Mouse (Mus musculus): Measurements from ENCODE around the gene Angel1. TPM values are rescaled to one million over a fixed set of nuclear protein-coding genes. Genes with fewer than 3 reads are reported as not detected.

Gene Angel1
- polyA plus RNA-seq, 1 experiment: 0.92 TPM

DNA sequence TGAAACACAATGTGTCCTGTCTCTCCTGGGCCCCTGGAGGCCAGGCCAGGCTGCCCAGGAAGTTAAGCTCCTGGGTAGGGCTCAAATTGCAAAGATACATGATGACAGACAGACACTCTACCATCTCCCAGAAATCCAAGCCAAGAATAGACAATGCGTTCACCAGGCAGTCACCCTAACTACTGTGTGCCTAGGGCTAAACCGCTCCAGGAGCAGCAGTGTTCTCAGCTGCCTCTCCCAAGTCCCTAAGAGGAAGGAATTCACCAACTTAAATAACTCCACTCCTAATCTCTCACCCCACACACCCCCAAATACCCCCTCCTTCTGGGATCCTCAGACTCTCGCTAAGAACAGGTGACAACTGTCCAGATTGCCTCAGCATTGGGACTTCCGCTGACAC is 54.2 kb downstream of the Angel1 start:
- H3K36me3 ChIP-seq (ENCODE audit: control insufficient read depth, insufficient read depth): no peaks in the 10 kb centered on the region
- H3K79me3 ChIP-seq (ENCODE audit: low read depth): no peaks in the 10 kb centered on the region

DNA sequence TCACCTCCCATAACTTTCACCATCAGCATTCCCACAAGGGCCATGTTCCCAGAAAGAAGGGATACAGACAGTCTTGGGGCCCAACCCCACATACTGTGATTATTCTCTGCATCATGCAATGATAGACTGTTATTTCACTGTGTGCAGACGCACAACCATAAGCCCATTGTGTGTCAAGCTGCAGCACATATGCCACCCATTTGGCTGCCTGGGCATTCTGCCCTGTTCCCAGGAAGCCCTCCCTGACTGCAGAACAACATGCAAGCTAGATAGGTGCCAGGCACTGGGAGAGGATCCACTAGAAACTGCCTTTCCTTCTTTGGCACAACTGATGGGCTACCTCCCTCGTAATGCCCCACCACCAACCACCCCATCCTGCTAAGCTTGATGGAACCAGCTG is 57.9 kb downstream of the Angel1 start:
- TF ChIP-seq USF1 (IDR thresholded peaks at IDR 0.05; ENCODE audit: low read depth) (no peak), CEBPB (IDR thresholded peaks at IDR 0.05; ENCODE audit: low read depth) (no peak), MYOD1 (IDR thresholded peaks at IDR 0.05; ENCODE audit: control insufficient read depth, insufficient read length, low read depth) (no peak)
- Histone ChIP-seq H3ac (ENCODE audit: control insufficient read depth, insufficient read length, low read depth) (no peak overlapping the region), H3K79me3 (ENCODE audit: low read depth) (no peaks in the 10 kb centered on the region), H3K36me3 (ENCODE audit: control insufficient read depth, insufficient read depth) (no peaks in the 10 kb centered on the region), H3K27me3 (ENCODE audit: control insufficient read depth, insufficient read depth, insufficient read length) (peaks cover 14% of the 10 kb centered on the region), H3K79me2 (ENCODE audit: control insufficient read depth, insufficient read depth) (no peaks in the 10 kb centered on the region), H3K4me3 (ENCODE audit: insufficient read depth, poor library complexity, severe bottlenecking) (no peak overlapping the region)

More for the DNA sequence above, 54.2 kb downstream of the Angel1 start:
- no peaks in the 10 kb centered on the region for H3K79me2 ChIP-seq (ENCODE audit: control insufficient read depth, insufficient read depth)
- no peak overlapping the region for H3ac ChIP-seq (ENCODE audit: control insufficient read depth, insufficient read length, low read depth)
- peaks cover 18% of the 10 kb centered on the region for H3K27me3 ChIP-seq (ENCODE audit: control insufficient read depth, insufficient read depth, insufficient read length)
- TF ChIP-seq FOSL1 (IDR thresholded peaks at IDR 0.05; ENCODE audit: insufficient read depth, low read length, poor library complexity, severe bottlenecking) (no peak), CTCF (IDR thresholded peaks at IDR 0.05; ENCODE audit: control insufficient read depth, insufficient read depth, insufficient read length) (no peak), USF1 (IDR thresholded peaks at IDR 0.05; ENCODE audit: low read depth) (no peak), MAX (IDR thresholded peaks at IDR 0.05) (no peak), MYOG (IDR thresholded peaks at IDR 0.05; ENCODE audit: control insufficient read depth, extremely low read depth, insufficient read length) (no peak), MYOD1 (IDR thresholded peaks at IDR 0.05; ENCODE audit: control insufficient read depth, insufficient read length, low read depth) (no peak), CEBPB (IDR thresholded peaks at IDR 0.05; ENCODE audit: low read depth) (no peak)
- no peak overlapping the region for H3K4me3 ChIP-seq (ENCODE audit: insufficient read depth, poor library complexity, severe bottlenecking)

DNA sequence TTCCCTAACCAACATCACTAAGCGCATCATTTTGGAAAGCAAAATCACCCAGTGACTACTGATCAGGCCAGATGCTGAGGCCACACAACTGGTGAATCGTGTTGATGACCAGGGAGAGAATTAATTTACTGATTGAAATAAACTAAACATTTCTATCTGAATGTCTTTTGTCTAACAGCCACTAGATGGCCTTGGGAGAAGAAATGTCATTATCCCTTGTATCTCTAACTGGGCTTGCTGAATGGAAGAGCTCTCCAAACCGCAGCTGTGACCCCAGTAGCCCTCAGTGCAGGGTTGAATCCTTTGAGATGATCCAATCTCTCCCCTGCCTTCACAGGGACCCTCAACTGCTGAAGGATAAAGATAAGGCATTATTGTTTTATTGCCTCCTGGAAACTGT is 60.6 kb downstream of the Angel1 start:
- no peak overlapping the region for H3K4me3 ChIP-seq (ENCODE audit: insufficient read depth, poor library complexity, severe bottlenecking)
- no peaks in the 10 kb centered on the region for H3K79me3 ChIP-seq (ENCODE audit: low read depth)
- H3K36me3 ChIP-seq (ENCODE audit: control insufficient read depth, insufficient read depth): no peaks in the 10 kb centered on the region
- no peak for TF ChIP-seq MYOG (IDR thresholded peaks at IDR 0.05; ENCODE audit: control insufficient read depth, extremely low read depth, insufficient read length)
- no peak for TF ChIP-seq USF1 (IDR thresholded peaks at IDR 0.05; ENCODE audit: low read depth)
- no peak for TF ChIP-seq FOSL1 (IDR thresholded peaks at IDR 0.05; ENCODE audit: insufficient read depth, low read length, poor library complexity, severe bottlenecking)
- TF ChIP-seq CEBPB (IDR thresholded peaks at IDR 0.05; ENCODE audit: low read depth): no peak
- no peak for TF ChIP-seq CTCF (IDR thresholded peaks at IDR 0.05; ENCODE audit: control insufficient read depth, insufficient read depth, insufficient read length)
- TF ChIP-seq MYOD1 (IDR thresholded peaks at IDR 0.05; ENCODE audit: control insufficient read depth, insufficient read length, low read depth): no peak
- TF ChIP-seq MAX (IDR thresholded peaks at IDR 0.05): no peak
- no peaks in the 10 kb centered on the region for H3K79me2 ChIP-seq (ENCODE audit: control insufficient read depth, insufficient read depth)
- H3ac ChIP-seq (ENCODE audit: control insufficient read depth, insufficient read length, low read depth): no peak overlapping the region
- H3K27me3 ChIP-seq (ENCODE audit: control insufficient read depth, insufficient read depth, insufficient read length): peaks cover 8% of the 10 kb centered on the region

DNA sequence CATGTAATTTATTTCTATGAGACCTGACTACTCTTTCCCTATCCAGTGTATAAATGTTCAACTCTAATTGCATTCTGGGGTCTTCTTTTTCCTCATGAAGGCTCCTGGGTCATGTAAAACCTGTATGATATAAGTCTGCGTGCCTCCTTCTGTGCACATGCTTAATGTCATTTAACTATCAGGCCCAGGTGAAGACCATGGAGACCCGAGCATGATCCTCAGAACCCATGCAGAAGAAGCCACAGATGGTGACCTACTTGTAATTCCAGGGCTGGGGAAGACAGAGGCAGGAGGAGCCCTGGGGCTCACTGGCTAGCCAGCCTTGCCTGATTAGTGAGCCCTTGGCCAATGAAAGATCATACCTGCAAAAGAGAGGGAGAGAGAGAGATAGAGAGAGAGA is 65.8 kb downstream of the Angel1 start:
- Histone ChIP-seq H3K79me2 (ENCODE audit: control insufficient read depth, insufficient read depth) (no peaks in the 10 kb centered on the region), H3ac (ENCODE audit: control insufficient read depth, insufficient read length, low read depth) (no peak overlapping the region), H3K4me3 (ENCODE audit: insufficient read depth, poor library complexity, severe bottlenecking) (no peak overlapping the region), H3K36me3 (ENCODE audit: control insufficient read depth, insufficient read depth) (no peaks in the 10 kb centered on the region), H3K27me3 (ENCODE audit: control insufficient read depth, insufficient read depth, insufficient read length) (peaks cover 16% of the 10 kb centered on the region), H3K79me3 (ENCODE audit: low read depth) (no peaks in the 10 kb centered on the region)
- TF ChIP-seq CEBPB (IDR thresholded peaks at IDR 0.05; ENCODE audit: low read depth) (no peak), MYOG (IDR thresholded peaks at IDR 0.05; ENCODE audit: control insufficient read depth, extremely low read depth, insufficient read length) (no peak), MYOD1 (IDR thresholded peaks at IDR 0.05; ENCODE audit: control insufficient read depth, insufficient read length, low read depth) (no peak), USF1 (IDR thresholded peaks at IDR 0.05; ENCODE audit: low read depth) (no peak), CTCF (IDR thresholded peaks at IDR 0.05; ENCODE audit: control insufficient read depth, insufficient read depth, insufficient read length) (no peak), MAX (IDR thresholded peaks at IDR 0.05) (no peak), FOSL1 (IDR thresholded peaks at IDR 0.05; ENCODE audit: insufficient read depth, low read length, poor library complexity, severe bottlenecking) (no peak)

DNA sequence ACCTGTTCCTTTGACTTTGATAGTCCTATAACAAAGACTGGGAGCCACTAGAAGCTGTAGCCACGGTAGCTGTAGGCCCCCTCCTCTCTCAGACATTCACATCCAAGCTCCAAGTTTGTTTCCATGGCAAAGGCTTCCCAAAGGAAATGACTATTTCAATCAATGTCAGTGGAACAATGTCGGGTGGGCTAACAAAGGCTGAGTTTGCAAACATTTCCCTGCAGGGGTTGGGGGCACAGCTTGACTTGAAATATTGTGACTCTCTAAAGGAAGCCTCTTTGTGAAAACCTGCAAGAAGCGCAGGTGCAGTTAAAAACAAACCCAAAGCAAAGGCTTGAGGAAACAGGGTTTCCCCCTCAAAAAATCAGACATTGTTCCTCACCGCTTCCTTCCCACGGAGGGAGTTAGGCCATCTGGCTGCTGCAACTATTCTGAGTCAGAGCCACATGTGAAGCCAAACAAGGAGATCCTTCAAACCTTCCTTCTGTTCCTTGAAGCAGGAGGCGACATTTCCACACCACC is 66.8 kb downstream of the Angel1 start:
- TF ChIP-seq USF1 (IDR thresholded peaks at IDR 0.05; ENCODE audit: low read depth) (no peak), FOSL1 (IDR thresholded peaks at IDR 0.05; ENCODE audit: insufficient read depth, low read length, poor library complexity, severe bottlenecking) (no peak), CTCF (IDR thresholded peaks at IDR 0.05; ENCODE audit: control insufficient read depth, insufficient read depth, insufficient read length) (no peak), MYOD1 (IDR thresholded peaks at IDR 0.05; ENCODE audit: control insufficient read depth, insufficient read length, low read depth) (no peak), MAX (IDR thresholded peaks at IDR 0.05) (no peak), CEBPB (IDR thresholded peaks at IDR 0.05; ENCODE audit: low read depth) (no peak), MYOG (IDR thresholded peaks at IDR 0.05; ENCODE audit: control insufficient read depth, extremely low read depth, insufficient read length) (no peak)

DNA sequence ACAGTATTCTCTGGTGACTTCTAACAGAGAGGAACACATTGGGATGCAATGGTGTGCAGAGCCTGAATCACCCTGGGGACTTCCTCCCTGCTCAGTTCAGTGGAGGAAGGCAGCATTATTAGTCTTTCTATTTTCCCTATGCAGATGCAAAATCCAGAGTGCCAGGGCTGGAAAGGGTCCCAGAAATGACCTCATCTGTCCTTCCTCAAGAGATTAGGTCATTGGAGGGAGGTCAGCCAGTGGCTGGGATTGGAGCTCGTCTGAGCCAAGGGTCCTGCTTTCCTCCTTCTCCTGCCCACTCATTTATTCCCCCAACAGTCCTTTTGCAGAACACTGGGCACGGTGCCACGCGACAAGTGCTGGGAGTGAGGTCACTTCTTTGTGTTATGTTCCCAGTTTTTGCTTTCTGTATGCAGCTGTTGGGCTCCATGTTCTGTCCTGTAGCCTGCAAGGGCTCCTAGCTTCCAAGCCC is 73.7 kb downstream of the Angel1 start:
- no peak for TF ChIP-seq MYOG (IDR thresholded peaks at IDR 0.05; ENCODE audit: control insufficient read depth, extremely low read depth, insufficient read length)
- no peak for TF ChIP-seq MAX (IDR thresholded peaks at IDR 0.05)
- TF ChIP-seq CTCF (IDR thresholded peaks at IDR 0.05; ENCODE audit: control insufficient read depth, insufficient read depth, insufficient read length): no peak
- no peak for TF ChIP-seq USF1 (IDR thresholded peaks at IDR 0.05; ENCODE audit: low read depth)
- no peak for TF ChIP-seq FOSL1 (IDR thresholded peaks at IDR 0.05; ENCODE audit: insufficient read depth, low read length, poor library complexity, severe bottlenecking)
- no peak for TF ChIP-seq MYOD1 (IDR thresholded peaks at IDR 0.05; ENCODE audit: control insufficient read depth, insufficient read length, low read depth)
- TF ChIP-seq CEBPB (IDR thresholded peaks at IDR 0.05; ENCODE audit: low read depth): no peak
- peaks cover 28% of the 10 kb centered on the region for H3K27me3 ChIP-seq (ENCODE audit: control insufficient read depth, insufficient read depth, insufficient read length)
- H3K79me2 ChIP-seq (ENCODE audit: control insufficient read depth, insufficient read depth): no peaks in the 10 kb centered on the region
- H3K79me3 ChIP-seq (ENCODE audit: low read depth): no peaks in the 10 kb centered on the region
- H3K36me3 ChIP-seq (ENCODE audit: control insufficient read depth, insufficient read depth): no peaks in the 10 kb centered on the region
- H3ac ChIP-seq (ENCODE audit: control insufficient read depth, insufficient read length, low read depth): no peak overlapping the region
- H3K4me3 ChIP-seq (ENCODE audit: insufficient read depth, poor library complexity, severe bottlenecking): no peak overlapping the region

More for the DNA sequence above, 66.8 kb downstream of the Angel1 start:
- Histone ChIP-seq H3K79me3 (ENCODE audit: low read depth) (no peaks in the 10 kb centered on the region), H3K36me3 (ENCODE audit: control insufficient read depth, insufficient read depth) (no peaks in the 10 kb centered on the region), H3K4me3 (ENCODE audit: insufficient read depth, poor library complexity, severe bottlenecking) (no peak overlapping the region), H3K27me3 (ENCODE audit: control insufficient read depth, insufficient read depth, insufficient read length) (peaks cover 16% of the 10 kb centered on the region), H3K79me2 (ENCODE audit: control insufficient read depth, insufficient read depth) (no peaks in the 10 kb centered on the region), H3ac (ENCODE audit: control insufficient read depth, insufficient read length, low read depth) (no peak overlapping the region)

Data from C2C12 (cell line).